Mouse (Mus musculus) thymus, adult 2 months (tissue): ENCODE measurements around the gene Ift74.

ENCODE experiments used
- CTCF ChIP-seq: fragments of 200-500 bp; IDR thresholded peaks from 2 replicates; pipeline ENCODE4 v1.5.1; 2012; ENCODE audit warnings: mild to moderate bottlenecking, control low read depth, low read length, moderate library complexity, borderline replicate concordance; ENCODE audit not compliant: control insufficient read depth, poor library complexity, insufficient read depth; ENCODE audit errors: extremely low read depth
- POLR2A ChIP-seq: fragments of 200-500 bp; IDR thresholded peaks from 2 replicates; pipeline ENCODE4 v1.6.1; 2012; ENCODE audit warnings: mild to moderate bottlenecking, low read length, control low read depth, moderate library complexity; ENCODE audit not compliant: control insufficient read depth, poor library complexity, insufficient read depth; ENCODE audit errors: extremely low read depth

DNA sequence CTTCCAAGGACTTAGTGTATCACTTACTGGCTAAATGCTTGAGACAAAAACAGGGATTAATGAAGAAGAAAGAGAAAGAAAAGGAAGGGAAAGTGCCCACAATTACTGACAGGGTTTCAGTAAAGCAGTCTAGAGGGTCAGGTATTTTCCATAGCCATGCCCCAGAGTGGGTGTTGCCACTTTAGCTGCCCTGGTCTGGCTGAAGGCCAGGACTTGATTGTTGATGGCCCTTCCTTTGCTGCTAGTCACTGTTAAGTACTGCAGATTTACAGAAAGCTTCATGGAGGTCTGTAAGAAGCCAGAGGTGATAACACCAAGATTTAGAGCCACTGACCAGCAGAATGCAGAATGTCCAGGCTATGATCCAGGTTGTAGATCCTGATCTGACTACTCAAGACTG lies 118.4 kb downstream of the Ift74 start:
- no peak for TF ChIP-seq CTCF
- no peak for TF ChIP-seq POLR2A
